Mouse (Mus musculus): ENCODE results near the gene AU040320. TPM values are rescaled to one million over a fixed set of nuclear protein-coding genes. Genes with fewer than 3 reads are reported as not detected.
A peak's percentile ranks its signal among the peaks of the same experiment; 100 is the strongest.

AU040320 gene
- polyA plus RNA-seq, 1 experiment = 20.2 TPM

- Histone ChIP-seq H3K36me3 (ENCODE audit: control insufficient read depth, insufficient read depth) (no peaks in the 10 kb centered on the region), H3K79me3 (ENCODE audit: low read depth) (no peaks in the 10 kb centered on the region)
- no peak for TF ChIP-seq MYOG (IDR thresholded peaks at IDR 0.05; ENCODE audit: control insufficient read depth, extremely low read depth, insufficient read length)
- TF ChIP-seq CTCF (IDR thresholded peaks at IDR 0.05; ENCODE audit: control insufficient read depth, insufficient read depth, insufficient read length) = no peak
- TF ChIP-seq USF1 (IDR thresholded peaks at IDR 0.05; ENCODE audit: low read depth) = peak; percentile 66
- TF ChIP-seq MAX (IDR thresholded peaks at IDR 0.05) = no peak
- TF ChIP-seq CEBPB (IDR thresholded peaks at IDR 0.05; ENCODE audit: low read depth) = no peak
- TF ChIP-seq FOSL1 (IDR thresholded peaks at IDR 0.05; ENCODE audit: insufficient read depth, low read length, poor library complexity, severe bottlenecking) = no peak
- TF ChIP-seq MYOD1 (IDR thresholded peaks at IDR 0.05; ENCODE audit: control insufficient read depth, insufficient read length, low read depth) = peak; percentile 56
Observed at GRCm38 (mm10) chr4:126769800-126770563, 16.6 kb downstream of the AU040320 start.

GRCm38 (mm10) chr4:126770831-126771230 lies 17.5 kb downstream of the AU040320 start:
- H3ac ChIP-seq (ENCODE audit: control insufficient read depth, insufficient read length, low read depth) = no peak overlapping the region
- TF ChIP-seq FOSL1 (IDR thresholded peaks at IDR 0.05; ENCODE audit: insufficient read depth, low read length, poor library complexity, severe bottlenecking) (no peak), CEBPB (IDR thresholded peaks at IDR 0.05; ENCODE audit: low read depth) (peak; percentile 18)
- H3K4me3 ChIP-seq (ENCODE audit: insufficient read depth, poor library complexity, severe bottlenecking) = no peak overlapping the region

More at GRCm38 (mm10) chr4:126769800-126770563, 16.6 kb downstream of the AU040320 start:
- Histone ChIP-seq H3K27me3 (ENCODE audit: control insufficient read depth, insufficient read depth, insufficient read length) (no peaks in the 10 kb centered on the region), H3K79me2 (ENCODE audit: control insufficient read depth, insufficient read depth) (no peaks in the 10 kb centered on the region), H3K4me3 (ENCODE audit: insufficient read depth, poor library complexity, severe bottlenecking) (no peak overlapping the region), H3ac (ENCODE audit: control insufficient read depth, insufficient read length, low read depth) (no peak overlapping the region)

GRCm38 (mm10) chr4:126773871-126774270 lies 20.5 kb downstream of the AU040320 start:
- no peaks in the 10 kb centered on the region for H3K36me3 ChIP-seq (ENCODE audit: control insufficient read depth, insufficient read depth)
- H3ac ChIP-seq (ENCODE audit: control insufficient read depth, insufficient read length, low read depth) = no peak overlapping the region
- TF ChIP-seq CEBPB (IDR thresholded peaks at IDR 0.05; ENCODE audit: low read depth) (no peak), CTCF (IDR thresholded peaks at IDR 0.05; ENCODE audit: control insufficient read depth, insufficient read depth, insufficient read length) (no peak), MAX (IDR thresholded peaks at IDR 0.05) (no peak), MYOD1 (IDR thresholded peaks at IDR 0.05; ENCODE audit: control insufficient read depth, insufficient read length, low read depth) (no peak), USF1 (IDR thresholded peaks at IDR 0.05; ENCODE audit: low read depth) (no peak)
- no peaks in the 10 kb centered on the region for H3K27me3 ChIP-seq (ENCODE audit: control insufficient read depth, insufficient read depth, insufficient read length)
- no peaks in the 10 kb centered on the region for H3K79me2 ChIP-seq (ENCODE audit: control insufficient read depth, insufficient read depth)
- H3K4me3 ChIP-seq (ENCODE audit: insufficient read depth, poor library complexity, severe bottlenecking) = no peak overlapping the region
- H3K79me3 ChIP-seq (ENCODE audit: low read depth) = no peaks in the 10 kb centered on the region

More at GRCm38 (mm10) chr4:126770831-126771230, 17.5 kb downstream of the AU040320 start:
- no peaks in the 10 kb centered on the region for H3K79me2 ChIP-seq (ENCODE audit: control insufficient read depth, insufficient read depth)
- H3K36me3 ChIP-seq (ENCODE audit: control insufficient read depth, insufficient read depth) = no peaks in the 10 kb centered on the region
- H3K79me3 ChIP-seq (ENCODE audit: low read depth) = no peaks in the 10 kb centered on the region
- no peaks in the 10 kb centered on the region for H3K27me3 ChIP-seq (ENCODE audit: control insufficient read depth, insufficient read depth, insufficient read length)

- Histone ChIP-seq H3K36me3 (ENCODE audit: control insufficient read depth, insufficient read depth) (no peaks in the 10 kb centered on the region), H3K79me3 (ENCODE audit: low read depth) (no peaks in the 10 kb centered on the region), H3K79me2 (ENCODE audit: control insufficient read depth, insufficient read depth) (no peaks in the 10 kb centered on the region), H3ac (ENCODE audit: control insufficient read depth, insufficient read length, low read depth) (no peak overlapping the region), H3K4me3 (ENCODE audit: insufficient read depth, poor library complexity, severe bottlenecking) (no peak overlapping the region), H3K27me3 (ENCODE audit: control insufficient read depth, insufficient read depth, insufficient read length) (no peaks in the 10 kb centered on the region)
- no peak for TF ChIP-seq MAX (IDR thresholded peaks at IDR 0.05)
- TF ChIP-seq USF1 (IDR thresholded peaks at IDR 0.05; ENCODE audit: low read depth) = no peak
- TF ChIP-seq FOSL1 (IDR thresholded peaks at IDR 0.05; ENCODE audit: insufficient read depth, low read length, poor library complexity, severe bottlenecking) = no peak
- no peak for TF ChIP-seq MYOD1 (IDR thresholded peaks at IDR 0.05; ENCODE audit: control insufficient read depth, insufficient read length, low read depth)
- TF ChIP-seq CTCF (IDR thresholded peaks at IDR 0.05; ENCODE audit: control insufficient read depth, insufficient read depth, insufficient read length) = no peak
- TF ChIP-seq CEBPB (IDR thresholded peaks at IDR 0.05; ENCODE audit: low read depth) = no peak
- no peak for TF ChIP-seq MYOG (IDR thresholded peaks at IDR 0.05; ENCODE audit: control insufficient read depth, extremely low read depth, insufficient read length)
Observed at GRCm38 (mm10) chr4:126775182-126775581, 21.8 kb downstream of the AU040320 start.

GRCm38 (mm10) chr4:126779148-126779581 lies 25.8 kb downstream of the AU040320 start:
- Histone ChIP-seq H3K79me3 (ENCODE audit: low read depth) (peaks cover 2% of the 10 kb centered on the region), H3ac (ENCODE audit: control insufficient read depth, insufficient read length, low read depth) (no peak overlapping the region), H3K36me3 (ENCODE audit: control insufficient read depth, insufficient read depth) (no peaks in the 10 kb centered on the region), H3K27me3 (ENCODE audit: control insufficient read depth, insufficient read depth, insufficient read length) (no peaks in the 10 kb centered on the region), H3K79me2 (ENCODE audit: control insufficient read depth, insufficient read depth) (no peaks in the 10 kb centered on the region), H3K4me3 (ENCODE audit: insufficient read depth, poor library complexity, severe bottlenecking) (no peak overlapping the region)
- no peak for TF ChIP-seq CTCF (IDR thresholded peaks at IDR 0.05; ENCODE audit: control insufficient read depth, insufficient read depth, insufficient read length)
- TF ChIP-seq MYOD1 (IDR thresholded peaks at IDR 0.05; ENCODE audit: control insufficient read depth, insufficient read length, low read depth) = no peak

All from C2C12 (cell line).